Comparison of ENCODE assay signal across 8 mouse cellular contexts in the genomic region with DNA sequence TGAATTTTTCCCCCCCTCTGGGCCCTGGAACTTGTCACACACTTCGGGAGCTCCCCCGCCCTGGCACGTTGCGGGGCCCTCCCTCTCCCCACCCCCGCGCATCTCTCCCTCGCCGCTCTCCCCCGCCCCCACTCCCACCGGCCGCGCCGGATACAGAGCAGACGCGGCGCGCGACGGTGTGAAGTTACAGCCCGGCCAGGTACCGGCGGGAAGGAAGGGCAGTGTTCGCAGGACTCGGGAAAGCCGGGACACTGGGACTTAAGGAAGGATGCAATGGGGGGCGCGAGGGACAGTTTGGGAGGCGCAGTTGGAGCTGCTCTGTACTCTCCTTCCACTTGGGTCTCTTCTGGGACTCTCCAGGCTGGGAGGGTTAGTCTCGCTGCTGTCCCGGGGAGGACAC. TPM values are rescaled to one million over a fixed set of nuclear protein-coding genes. Genes with fewer than 3 reads are reported as not detected.
DNase-seq lines count a peak whose midpoint lies in the region; ATAC-seq and TF ChIP-seq lines count a peak whose summit lies in the region.

No protein-coding gene starts in this region.

- no peak overlapping the region for H3K27ac ChIP-seq in bone marrow macrophage, adult 2 months (ENCODE audit: insufficient read depth, low read depth, low read length)
- H3K27ac ChIP-seq in heart, embryonic 11.5 days (ENCODE audit: low read depth, low read length), result peak overlapping the region; percentile 90
- H3K27ac ChIP-seq in limb, embryonic 15.5 days, result peak overlapping the region; percentile 97
- H3K27ac ChIP-seq in neural tube, embryonic 14.5 days (ENCODE audit: low read depth, low read length), result peak overlapping the region; percentile 99

- H3K9me3 ChIP-seq in heart, embryonic 11.5 days (replicated peaks; ENCODE audit: control insufficient read depth, low read length), result no peaks in the 10 kb centered on the region
- no peaks in the 10 kb centered on the region for H3K9me3 ChIP-seq in limb, embryonic 15.5 days
- no peaks in the 10 kb centered on the region for H3K9me3 ChIP-seq in neural tube, embryonic 14.5 days (ENCODE audit: control insufficient read depth, low read length)

- 0% methylated on average over 28 of the region's 30 CpGs for WGBS in heart, embryonic 11.5 days (ENCODE audit: insufficient replicate concordance)
- under 1% methylated on average over 26 of the region's 30 CpGs for WGBS in limb, embryonic 15.5 days
- under 1% methylated on average over 19 of the region's 30 CpGs for WGBS in neural tube, embryonic 14.5 days

- H3K27me3 ChIP-seq in heart, embryonic 11.5 days (ENCODE audit: control insufficient read depth, insufficient read depth, low read length), result peaks cover 4% of the 10 kb centered on the region
- no peaks in the 10 kb centered on the region for H3K27me3 ChIP-seq in limb, embryonic 15.5 days
- no peaks in the 10 kb centered on the region for H3K27me3 ChIP-seq in neural tube, embryonic 14.5 days (ENCODE audit: control insufficient read depth, insufficient read depth, low read length)

- H3K36me3 ChIP-seq in heart, embryonic 11.5 days (ENCODE audit: control insufficient read depth, insufficient read depth, low read length), result no peaks in the 10 kb centered on the region
- peaks cover 5% of the 10 kb centered on the region; the same call in 1 of the 2 replicates for H3K36me3 ChIP-seq in limb, embryonic 15.5 days
- H3K36me3 ChIP-seq in neural tube, embryonic 14.5 days (ENCODE audit: control insufficient read depth, insufficient read depth, low read length), result peaks cover 3% of the 10 kb centered on the region; the same call in 1 of the 2 replicates

- no peak for TF ChIP-seq POLR2A in bone marrow macrophage, adult 2 months (IDR thresholded peaks at IDR 0.05; ENCODE audit: borderline replicate concordance, low read depth, low read length)

- H3K4me3 ChIP-seq in bone marrow macrophage, adult 2 months (ENCODE audit: insufficient read depth, low read length), result 0 out of 2 replicates have a peak overlapping the region, but pooled peaks have one; percentile 3
- H3K4me3 ChIP-seq in heart, embryonic 11.5 days (ENCODE audit: low read depth, low read length), result peak overlapping the region; percentile 74
- peak overlapping the region; percentile 62 for H3K4me3 ChIP-seq in limb, embryonic 15.5 days
- peak overlapping the region; percentile 88 for H3K4me3 ChIP-seq in neural tube, embryonic 14.5 days (ENCODE audit: low read depth, low read length)

- ATAC-seq in heart, embryonic 11.5 days (replicated peaks; ENCODE audit: insufficient number of reproducible peaks, low FRiP score, low TSS enrichment), result 0 out of 2 replicates have a peak, but pooled peaks have one; percentile 5
- peak; percentile 40 for ATAC-seq in limb, embryonic 15.5 days (ENCODE audit: insufficient number of reproducible peaks, low FRiP score, low TSS enrichment, low read depth)
- ATAC-seq in neural tube, embryonic 14.5 days (ENCODE audit: low read depth), result peak; percentile 49

- DNase-seq in layer of hippocampus, postnatal 10 days (ENCODE audit: low spot score in 2 of 2), result peak; percentile 64 to 77
- DNase-seq in layer of hippocampus, postnatal 14 days (ENCODE audit: low spot score in 2 of 2), result no peak
- peak; percentile 20 to 48 for DNase-seq in thymus, postnatal 10 days (ENCODE audit: low spot score in 2 of 2)
- no peak for DNase-seq in layer of hippocampus, adult 9-10 months (ENCODE audit: low spot score)

- H3K9ac ChIP-seq in heart, embryonic 11.5 days (ENCODE audit: low read depth, low read length), result peak overlapping the region; percentile 72
- peak overlapping the region; percentile 79 for H3K9ac ChIP-seq in limb, embryonic 15.5 days
- H3K9ac ChIP-seq in neural tube, embryonic 14.5 days (replicated peaks; ENCODE audit: low read depth, low read length), result peak overlapping the region; percentile 98

- H3K4me1 ChIP-seq in bone marrow macrophage, adult 2 months (ENCODE audit: control insufficient read depth, insufficient read depth, low read length), result peaks cover 4% of the 10 kb centered on the region; the same call in 1 of the 2 replicates
- peaks cover 7% of the 10 kb centered on the region for H3K4me1 ChIP-seq in heart, embryonic 11.5 days (ENCODE audit: control insufficient read depth, insufficient read depth, low read length)
- H3K4me1 ChIP-seq in limb, embryonic 15.5 days, result peaks cover 21% of the 10 kb centered on the region
- H3K4me1 ChIP-seq in neural tube, embryonic 14.5 days (ENCODE audit: control insufficient read depth, insufficient read depth, low read length), result peaks cover 9% of the 10 kb centered on the region; the same call in 1 of the 2 replicates

- no peak for TF ChIP-seq CTCF in bone marrow macrophage, adult 2 months (IDR thresholded peaks at IDR 0.05; ENCODE audit: low read depth, low read length)

- H3K4me2 ChIP-seq in heart, embryonic 11.5 days, result peak overlapping the region; percentile 100
- H3K4me2 ChIP-seq in limb, embryonic 15.5 days, result peak overlapping the region; percentile 94
- peak overlapping the region; percentile 80 for H3K4me2 ChIP-seq in neural tube, embryonic 14.5 days (ENCODE audit: low read depth, low read length)

RNA-seq across cellular contexts. Expression of gene Bcl11a, which starts 2.7 kb away (rescaled TPM):
- 100 to 1,000 TPM; 159 to 162 TPM for total RNA-seq in layer of hippocampus, postnatal 10 days (2021)
- 100 to 1,000 TPM; 125 to 127 TPM for total RNA-seq in layer of hippocampus, postnatal 14 days (2021)
- polyA plus RNA-seq in bone marrow macrophage, adult 2 months (2012; ENCODE audit: insufficient read depth, insufficient read length, missing spikeins), result 0.23 and 0.43 TPM in 2 replicates
- 19.1 and 21.7 TPM in 2 replicates for polyA plus RNA-seq in heart, embryonic 11.5 days (2014; fragmentation: Nextera tagmentation; extraction: Ambion mirVana)
- polyA plus RNA-seq in limb, embryonic 15.5 days (2015; fragmentation: Nextera tagmentation; extraction: Ambion mirVana), result 52.1 and 60.9 TPM in 2 replicates
- 143 and 145 TPM in 2 replicates for polyA plus RNA-seq in neural tube, embryonic 14.5 days (2014; fragmentation: Nextera tagmentation; extraction: Ambion mirVana)

RNA-seq across cellular contexts. Expression of gene A830031A19Rik, which starts 5.7 kb away (rescaled TPM):
- 1 to 10 TPM in 1 of 2 experiments, not detected in 1; 1.2 TPM for total RNA-seq in layer of hippocampus, postnatal 10 days (2021)
- 1 to 10 TPM in 1 of 2 experiments, under 1 TPM in 1; 0.72 to 1.1 TPM for total RNA-seq in layer of hippocampus, postnatal 14 days (2021)
- not detected in 2 replicates for polyA plus RNA-seq in bone marrow macrophage, adult 2 months (2012; ENCODE audit: insufficient read depth, insufficient read length, missing spikeins)
- polyA plus RNA-seq in heart, embryonic 11.5 days (2014; fragmentation: Nextera tagmentation; extraction: Ambion mirVana), result not detected in 2 replicates
- polyA plus RNA-seq in limb, embryonic 15.5 days (2015; fragmentation: Nextera tagmentation; extraction: Ambion mirVana), result 0.20 TPM in 1 of 2 replicates, not detected in the other
- polyA plus RNA-seq in neural tube, embryonic 14.5 days (2014; fragmentation: Nextera tagmentation; extraction: Ambion mirVana), result not detected in 2 replicates

Comparison
In these comparisons a context has a peak if more than half of its experiments do, and no peak if none do; other contexts are left out.
1. DNase-seq: peak in layer of hippocampus, postnatal 10 days (2 of 2) and thymus, postnatal 10 days (2 of 2); none in layer of hippocampus, postnatal 14 days (0 of 2) and layer of hippocampus, adult 9-10 months (single experiment).
2. H3K4me3 ChIP-seq: peak in every context shown above with its lines; median percentile 88 in neural tube, embryonic 14.5 days; 74 in heart, embryonic 11.5 days; 62 in limb, embryonic 15.5 days; 3 in bone marrow macrophage, adult 2 months.
3. RNA of gene Bcl11a, which starts 2.7 kb away (polyA plus RNA-seq): 143 to 145 TPM in neural tube, embryonic 14.5 days, 52.1 to 60.9 TPM in limb, embryonic 15.5 days and 19.1 to 21.7 TPM in heart, embryonic 11.5 days; 0.23 to 0.43 TPM in bone marrow macrophage, adult 2 months; every median in the first group is over 10 times any median in the second.
4. Peak in every context shown above with its lines, with median percentiles within 50 percentile points of each other: ATAC-seq, H3K4me2 ChIP-seq and H3K9ac ChIP-seq.